Mouse (Mus musculus) cerebral cortex, adult 2 months (tissue): ENCODE measurements around the gene Ruvbl2.

Source experiments
- WGBS: fragments of 180-500 bp; shearing (Covaris S2); methylation state at CpG from one replicate; pipeline ENCODE4 v1.1.7; 2018; 5-methylcytosine and 5-hydroxymethylcytosine counted together

Ruvbl2 gene

GRCm38 (mm10) chr7:45437521-45438276 is at the start of gene Ruvbl2:
Gene Ruvbl2 (minus strand): TSS chr7:45438096.
- 39% methylated on average over 19 of the region's 19 CpGs for WGBS

- WGBS = 61% methylated on average over 12 of the region's 12 CpGs
Measured at GRCm38 (mm10) chr7:45486761-45487415, 49.0 kb upstream of the Ruvbl2 start, which contains the start of gene Gm45808. Gene Gm45808 (minus strand): TSS chr7:45486811.

GRCm38 (mm10) chr7:45486158-45486557 is 48.3 kb upstream of the Ruvbl2 start:
- WGBS = 86% methylated on average over 7 of the region's 7 CpGs

- WGBS = 95% methylated on average over 5 of the region's 5 CpGs
Measured at GRCm38 (mm10) chr7:45484985-45485384, 47.1 kb upstream of the Ruvbl2 start.

GRCm38 (mm10) chr7:45482166-45482565 is 44.3 kb upstream of the Ruvbl2 start:
- WGBS = 58% methylated on average over 1 of the region's 1 CpGs

- WGBS = 51% methylated on average over 15 of the region's 15 CpGs
Measured at GRCm38 (mm10) chr7:45481374-45481927, 43.6 kb upstream of the Ruvbl2 start, which contains the start of gene Tulp2. Gene Tulp2 (plus strand): TSS chr7:45481877.

GRCm38 (mm10) chr7:45480310-45480709 is 42.4 kb upstream of the Ruvbl2 start:
- 87% methylated on average over 4 of the region's 4 CpGs for WGBS

GRCm38 (mm10) chr7:45478774-45479173 is 40.9 kb upstream of the Ruvbl2 start:
- WGBS = 93% methylated on average over 7 of the region's 7 CpGs

- 2% methylated on average over 3 of the region's 3 CpGs for WGBS
Measured at GRCm38 (mm10) chr7:45477003-45477402, 39.1 kb upstream of the Ruvbl2 start.

- 56% methylated on average over 1 of the region's 1 CpGs for WGBS
Measured at GRCm38 (mm10) chr7:45476453-45476852, 38.6 kb upstream of the Ruvbl2 start.

- WGBS = 82% methylated on average over 16 of the region's 16 CpGs
Measured at GRCm38 (mm10) chr7:45475291-45475969, 37.5 kb upstream of the Ruvbl2 start.

GRCm38 (mm10) chr7:45470869-45471268 is 33.0 kb upstream of the Ruvbl2 start:
- 5% methylated on average over 3 of the region's 3 CpGs for WGBS

- 35% methylated on average over 7 of the region's 7 CpGs for WGBS
Measured at GRCm38 (mm10) chr7:45467090-45467670, 29.3 kb upstream of the Ruvbl2 start.

- under 1% methylated on average over 58 of the region's 58 CpGs for WGBS
Measured at GRCm38 (mm10) chr7:45466283-45467089, 28.6 kb upstream of the Ruvbl2 start, which contains the start of gene Bax. Gene Bax (minus strand): TSS chr7:45466898.

GRCm38 (mm10) chr7:45465549-45465948 is 27.7 kb upstream of the Ruvbl2 start:
- WGBS = 58% methylated on average over 9 of the region's 9 CpGs

- 95% methylated on average over 12 of the region's 12 CpGs for WGBS
Measured at GRCm38 (mm10) chr7:45465112-45465511, 27.2 kb upstream of the Ruvbl2 start.

GRCm38 (mm10) chr7:45463987-45464778 is 26.3 kb upstream of the Ruvbl2 start:
- 91% methylated on average over 7 of the region's 7 CpGs for WGBS

- WGBS = 79% methylated on average over 4 of the region's 4 CpGs
Measured at GRCm38 (mm10) chr7:45462868-45463267, 25.0 kb upstream of the Ruvbl2 start.

- 86% methylated on average over 4 of the region's 4 CpGs for WGBS
Measured at GRCm38 (mm10) chr7:45462325-45462724, 24.4 kb upstream of the Ruvbl2 start.

- WGBS = 83% methylated on average over 4 of the region's 4 CpGs
Measured at GRCm38 (mm10) chr7:45461781-45462180, 23.9 kb upstream of the Ruvbl2 start.
